Mouse (Mus musculus) thymus, postnatal 0 days (tissue): ENCODE results near the gene Hmcn1. TPM values are rescaled to one million over a fixed set of nuclear protein-coding genes. Genes with fewer than 3 reads are reported as not detected.

Experiments
- DNase-seq: peaks from one replicate; pipeline ENCODE4 v3.0.0-alpha.2; 2015; ENCODE audit warnings: low spot score
- polyA plus RNA-seq: library from polyadenylated mRNA; unstranded; fragments of >200 nt; fragmentation: Nextera tagmentation; extraction: Ambion mirVana; gene quantifications from 2 replicates; pipeline ENCODE4 v1.2.1, GENCODE M21; 2015

The Hmcn1 gene
- polyA plus RNA-seq, 1 experiment from 2014 or later = 0.29 TPM

DNA sequence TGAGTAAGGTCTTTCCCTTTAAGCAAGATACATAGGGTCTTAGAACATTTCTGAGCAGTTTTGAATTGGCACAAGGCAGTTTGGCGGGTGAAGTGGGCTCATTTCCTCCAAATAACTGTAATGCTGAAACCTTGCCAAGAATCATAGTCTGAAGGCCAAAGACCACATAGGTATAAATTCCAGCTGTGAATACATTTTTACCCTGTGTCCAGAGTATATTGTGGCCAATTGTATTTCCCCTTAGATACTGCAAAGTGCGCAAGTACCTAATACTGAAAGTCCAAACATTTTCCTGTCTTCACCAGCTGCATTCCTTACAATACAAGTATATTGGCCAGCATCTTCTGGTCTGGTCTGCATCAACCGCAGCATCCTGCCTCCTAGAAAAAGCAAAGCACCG lies 312.9 kb downstream of the Hmcn1 start:
- DNase-seq = no peak

DNA sequence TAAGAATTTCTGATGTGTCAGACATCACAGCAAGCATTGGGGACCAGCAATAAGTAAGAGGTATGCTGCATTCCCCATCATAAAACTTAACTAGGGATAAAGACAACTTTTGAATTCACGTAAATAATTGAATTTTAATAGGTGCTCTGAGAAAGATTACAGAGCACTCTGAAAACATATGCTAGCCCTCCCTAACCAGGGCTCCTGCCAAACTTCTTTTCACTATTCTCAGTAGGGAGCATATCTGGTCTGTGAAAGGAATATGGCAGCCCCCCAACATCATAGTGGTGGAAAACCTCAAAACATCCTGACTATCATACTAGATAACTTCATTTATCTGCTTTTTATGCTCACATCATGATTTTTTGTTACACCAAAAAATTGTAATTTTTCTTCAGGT lies 347.9 kb downstream of the Hmcn1 start:
- no peak for DNase-seq

DNA sequence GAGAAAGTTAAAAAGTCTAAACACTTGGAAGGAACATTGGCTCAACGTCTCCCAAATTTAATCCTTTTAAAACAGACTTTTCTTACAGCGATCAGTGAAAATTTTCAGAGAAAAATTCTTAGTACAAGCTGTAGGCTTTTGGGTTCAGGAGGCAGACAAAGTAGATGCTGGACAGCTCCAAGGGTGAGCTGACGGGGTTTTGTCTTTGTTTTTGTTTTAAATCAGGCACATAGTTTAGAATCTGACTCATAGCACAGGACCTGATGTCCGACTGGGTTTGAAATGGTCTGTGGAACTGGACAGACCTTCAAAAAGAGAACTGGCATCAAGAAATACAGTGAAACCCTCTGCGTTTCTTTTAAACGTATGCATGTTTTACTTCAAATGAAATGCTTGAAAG lies 353.7 kb downstream of the Hmcn1 start:
- DNase-seq = no peak

DNA sequence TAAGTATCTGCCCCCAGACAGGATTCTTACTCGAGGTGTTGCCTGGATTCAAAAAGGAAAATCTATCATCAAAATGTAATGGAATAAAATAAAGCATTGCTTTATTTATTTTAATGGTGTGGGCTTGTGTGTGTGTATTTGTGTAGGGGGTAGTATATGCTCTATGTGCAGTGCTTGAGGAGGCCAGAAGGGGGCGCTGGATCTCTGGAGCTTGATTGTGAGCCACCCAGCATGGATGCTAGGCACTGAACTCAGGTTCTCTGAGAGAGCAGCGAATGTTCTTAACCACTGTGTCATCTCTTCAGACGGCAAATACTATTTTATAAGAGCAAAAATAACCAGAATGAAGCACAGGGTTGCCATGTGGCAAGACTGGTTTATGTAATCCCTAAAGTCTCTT lies 360.7 kb downstream of the Hmcn1 start:
- DNase-seq = no peak

DNA sequence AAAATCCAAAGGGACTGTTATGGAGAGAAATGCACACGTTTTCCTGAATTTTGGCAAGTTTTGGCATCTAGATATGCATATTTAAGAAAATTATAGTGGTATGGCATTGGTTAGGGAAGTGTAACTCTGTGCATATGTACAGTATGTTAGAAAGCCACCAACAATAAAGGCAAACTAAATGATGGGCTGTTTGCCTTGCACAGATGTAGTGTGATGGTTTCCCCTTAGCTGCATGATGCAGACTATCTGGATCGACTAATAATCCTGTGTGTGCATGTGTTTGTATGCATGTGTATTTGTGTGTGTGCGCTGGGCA lies 361.4 kb downstream of the Hmcn1 start:
- no peak for DNase-seq

DNA sequence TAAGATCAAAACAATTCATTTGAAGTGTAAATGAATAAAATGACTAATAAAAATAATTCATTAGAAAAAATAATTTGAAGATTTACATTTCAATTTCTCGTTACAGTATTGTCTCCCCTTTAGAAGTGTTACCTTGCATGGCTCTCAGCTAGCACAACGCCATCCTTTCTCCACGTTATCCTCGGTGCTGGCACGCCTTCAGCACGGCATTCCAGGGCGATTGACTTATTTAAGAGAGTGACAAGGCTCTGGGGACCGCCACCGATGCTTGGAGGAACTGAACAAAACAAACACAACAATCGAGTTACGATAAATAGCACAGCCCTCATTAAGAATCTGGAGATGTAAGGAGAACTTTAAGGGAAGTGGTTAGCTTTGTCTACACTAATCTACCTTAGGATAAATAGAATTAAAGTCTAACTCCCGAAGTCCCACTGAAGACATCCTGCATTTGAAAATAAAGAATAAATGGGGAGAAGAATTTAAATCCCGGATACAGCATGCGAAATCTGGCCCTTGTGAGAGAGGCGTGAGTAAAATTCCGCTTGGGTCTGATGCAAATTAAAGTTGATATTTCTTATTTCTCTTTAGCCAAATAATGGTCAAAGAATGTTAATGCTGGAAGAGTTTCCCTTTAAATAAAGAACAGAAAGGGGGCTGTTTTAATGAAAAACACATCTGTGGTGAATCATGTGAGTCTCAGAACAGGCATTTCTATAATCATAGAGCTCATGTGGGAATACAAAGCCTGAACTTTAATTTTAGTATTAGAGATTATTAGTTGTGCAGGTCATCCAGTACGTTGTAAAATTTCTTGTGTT lies 362.0 kb downstream of the Hmcn1 start:
- DNase-seq = no peak

DNA sequence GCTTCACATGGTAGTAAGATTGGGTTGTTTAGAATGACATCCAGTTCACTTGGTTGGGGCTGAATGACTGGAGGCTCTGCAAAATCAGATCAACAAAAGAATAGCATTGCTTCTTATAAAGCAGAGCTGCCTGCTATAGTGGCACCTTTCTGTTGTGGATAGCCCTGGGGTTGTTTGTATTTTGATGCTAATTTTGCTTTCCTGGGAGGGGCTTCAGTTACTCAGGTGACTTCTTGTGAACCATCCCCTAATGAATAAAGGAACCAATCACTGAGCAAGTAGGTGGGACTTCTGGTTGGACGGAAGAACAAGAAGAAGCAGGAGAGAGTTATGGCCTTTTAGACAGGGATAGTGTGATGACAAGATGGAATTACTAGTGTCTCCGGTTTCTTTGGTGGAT lies 370.0 kb downstream of the Hmcn1 start:
- no peak for DNase-seq

DNA sequence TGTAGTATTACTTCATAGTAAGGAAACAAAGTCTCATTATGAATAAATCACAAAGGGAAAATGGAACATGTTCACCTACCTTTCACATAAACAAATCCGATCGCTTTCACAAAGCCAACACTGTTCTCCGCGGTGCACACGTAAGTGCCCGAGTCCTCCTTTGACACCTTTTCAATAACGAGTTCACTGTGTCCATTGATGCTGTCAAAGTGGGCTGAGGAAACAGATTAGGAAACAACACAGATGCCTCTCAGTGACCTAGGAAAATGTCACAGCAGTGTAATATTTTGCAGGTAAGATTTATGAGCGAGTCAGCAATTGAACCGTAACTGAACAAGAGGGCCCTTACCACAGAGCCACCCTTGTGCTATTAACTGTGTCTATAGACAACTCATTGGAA lies 382.7 kb downstream of the Hmcn1 start:
- no peak for DNase-seq

DNA sequence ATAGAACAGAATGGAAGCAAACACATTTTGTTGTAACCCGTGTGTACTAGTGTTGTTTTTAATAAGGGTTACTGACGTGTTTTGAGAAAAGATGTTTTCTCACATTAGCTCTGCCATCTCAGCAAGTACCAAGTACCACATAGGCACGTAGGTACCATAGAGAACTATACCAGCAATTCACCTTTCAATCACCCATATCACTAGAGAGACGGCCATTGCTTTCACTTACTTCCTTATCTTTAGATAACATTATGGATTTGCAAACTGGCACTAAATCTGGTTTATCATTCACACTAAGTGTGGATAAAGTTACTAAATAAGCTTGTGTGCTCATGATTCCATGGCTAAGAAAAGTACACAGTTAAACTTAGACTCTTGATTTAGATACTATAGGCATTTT lies 387.1 kb downstream of the Hmcn1 start:
- DNase-seq = no peak

DNA sequence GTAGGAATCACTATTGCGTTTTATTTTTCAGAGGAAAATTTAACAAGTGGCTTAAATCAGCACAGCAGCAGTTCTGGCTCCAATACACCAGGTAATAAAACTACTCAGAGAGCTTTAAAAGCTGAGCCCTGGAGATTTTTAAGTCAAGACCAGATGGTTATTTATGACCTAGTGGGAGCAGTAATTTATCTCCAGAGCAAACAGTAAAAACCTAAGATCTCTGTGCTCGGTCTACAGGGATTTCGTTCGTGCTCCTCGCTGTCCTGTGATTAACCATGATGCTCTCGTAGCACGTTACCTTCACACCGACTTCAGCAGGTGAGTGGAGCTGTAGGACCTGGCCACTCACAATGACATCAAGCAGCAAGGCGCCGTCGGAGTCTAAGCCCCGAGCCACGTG lies 399.6 kb downstream of the Hmcn1 start:
- no peak for DNase-seq

DNA sequence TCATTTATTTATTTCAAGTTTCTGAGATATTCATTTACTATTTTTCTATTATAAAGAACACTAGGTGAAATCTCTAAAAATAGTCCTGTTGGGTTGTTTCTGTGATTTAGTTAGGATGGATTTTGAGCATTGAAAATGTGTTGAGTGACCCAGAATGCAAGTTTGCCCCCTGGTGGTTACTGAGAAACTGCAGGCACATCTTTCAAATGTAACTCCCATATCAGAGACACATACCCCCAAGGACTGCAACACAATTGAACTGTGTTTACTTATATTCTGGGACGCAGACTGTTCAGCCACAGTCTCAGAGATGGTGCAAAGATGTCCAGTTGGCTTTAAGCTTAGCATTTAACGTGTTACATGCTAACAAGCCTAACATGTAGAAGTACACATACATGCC lies 402.0 kb downstream of the Hmcn1 start:
- DNase-seq = peak; percentile 10

DNA sequence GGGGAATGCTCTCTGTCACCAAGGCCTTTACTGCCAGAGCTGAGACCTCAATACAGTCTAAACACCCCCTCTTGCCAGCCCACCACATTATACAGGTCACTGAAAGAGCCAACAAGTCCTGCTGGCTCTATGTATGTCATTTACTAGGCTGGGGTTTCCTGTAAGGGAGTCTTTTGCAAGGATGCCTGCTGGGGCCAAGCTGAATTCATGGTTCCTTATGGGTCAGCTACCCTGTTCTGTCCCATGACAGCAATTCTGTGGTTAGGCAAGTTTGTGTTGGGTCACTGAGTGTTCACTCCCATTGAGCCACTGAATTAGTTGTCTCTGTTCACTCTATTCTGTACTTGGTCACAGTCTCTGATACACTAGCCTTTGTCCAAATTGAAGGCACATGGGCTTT lies 405.8 kb downstream of the Hmcn1 start:
- no peak for DNase-seq

DNA sequence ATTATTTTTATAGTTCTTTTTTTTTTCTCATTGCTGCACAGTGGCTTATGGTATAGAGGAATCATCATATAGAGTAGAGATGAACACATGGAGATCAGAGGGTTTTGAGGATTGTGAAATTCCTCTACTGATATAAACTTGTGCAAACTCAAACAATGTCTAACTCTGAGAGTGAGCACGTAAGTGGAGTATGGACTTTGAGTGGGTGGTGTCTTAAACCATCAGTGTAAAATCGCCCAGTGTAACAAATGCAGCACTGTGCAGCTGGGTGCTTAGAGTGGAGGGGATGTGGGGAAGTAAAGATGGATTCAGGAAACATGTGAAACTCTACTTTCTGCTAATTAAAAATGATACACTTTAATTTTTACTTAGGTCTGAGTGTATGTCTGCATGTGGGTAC lies 408.8 kb downstream of the Hmcn1 start:
- DNase-seq = no peak

DNA sequence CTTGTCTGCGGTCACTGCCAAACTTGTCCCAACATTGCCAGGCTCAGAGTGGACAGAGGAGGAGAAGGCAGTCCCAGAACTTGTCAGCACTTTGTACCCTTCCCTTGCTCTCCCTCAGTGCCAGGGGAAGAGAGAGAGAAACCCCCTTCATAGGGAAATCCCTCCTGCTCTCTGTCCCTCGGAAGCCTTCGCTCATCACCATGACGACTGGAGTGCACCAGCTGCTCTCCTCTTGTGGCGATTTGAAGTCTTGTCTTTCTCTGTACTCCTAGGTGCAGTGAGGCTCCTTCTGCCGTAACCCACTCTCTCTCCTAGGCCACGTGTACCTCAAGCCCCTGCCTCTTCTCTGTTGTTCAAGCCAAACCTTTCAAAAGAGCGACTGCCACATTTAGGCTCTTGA lies 409.5 kb downstream of the Hmcn1 start:
- DNase-seq = no peak

DNA sequence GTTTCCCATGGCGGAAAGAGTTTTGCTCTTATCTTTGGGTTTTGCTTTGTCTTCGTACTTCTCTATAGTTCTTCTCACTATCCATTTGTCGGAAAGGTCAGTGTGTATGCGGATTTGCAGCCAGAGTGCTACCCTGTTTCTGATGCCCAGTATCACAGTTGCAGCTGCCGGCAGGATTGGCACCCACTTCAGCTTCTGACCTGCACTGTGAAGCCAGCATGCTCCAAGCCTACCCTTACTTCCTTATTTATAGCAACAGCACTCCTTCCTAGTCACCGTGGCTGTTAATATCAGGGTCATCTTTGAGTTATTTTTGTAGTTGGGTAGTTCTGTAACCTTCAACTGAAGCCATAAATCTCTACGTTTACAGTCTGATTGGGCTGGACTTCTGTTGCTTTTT lies 412.7 kb downstream of the Hmcn1 start:
- DNase-seq = no peak

DNA sequence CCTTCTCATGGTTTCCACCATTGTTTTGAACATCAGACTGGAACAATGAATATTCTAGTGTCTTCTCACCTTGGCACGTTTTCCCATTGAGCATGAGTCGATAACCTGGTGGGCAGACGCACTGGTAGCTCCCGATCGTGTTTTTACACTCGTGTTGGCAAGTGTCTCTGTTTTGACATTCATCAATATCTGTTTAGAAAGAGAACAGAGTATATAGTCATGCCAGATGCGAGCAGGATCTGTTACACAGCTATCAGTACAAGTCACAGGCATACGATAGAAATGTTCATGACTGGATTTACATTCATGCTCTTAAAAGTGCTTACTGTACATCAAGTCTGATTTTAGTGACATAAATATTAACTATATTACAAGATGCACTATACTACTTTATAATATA lies 419.8 kb downstream of the Hmcn1 start:
- DNase-seq = no peak

DNA sequence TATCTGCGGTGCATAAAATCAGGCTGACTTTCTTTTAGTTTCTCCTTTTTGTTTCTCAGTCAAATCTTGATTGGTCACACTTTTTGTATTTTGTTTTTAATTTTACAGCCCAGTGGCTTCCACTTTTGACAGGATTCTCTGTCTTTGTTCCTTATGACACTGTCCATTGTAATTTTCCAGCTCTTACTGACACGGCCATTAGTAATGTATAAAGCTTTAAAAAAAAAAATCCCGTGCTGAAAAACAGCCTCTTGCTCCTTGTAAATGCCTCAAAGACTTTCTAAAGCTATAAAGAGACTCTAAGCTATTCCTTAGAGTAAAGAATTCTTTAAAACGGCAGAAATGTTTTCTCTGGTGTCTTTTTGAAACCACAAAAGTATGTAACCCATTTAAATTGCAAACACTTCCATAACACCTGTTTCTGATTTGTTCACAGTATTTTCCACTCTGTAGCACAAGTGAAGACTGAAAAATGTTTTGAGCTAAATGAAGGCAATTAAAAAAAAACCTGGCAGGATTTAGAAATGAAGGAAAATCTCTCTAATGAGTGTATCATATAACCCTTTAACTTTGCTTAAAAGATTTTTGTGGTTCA lies 422.6 kb downstream of the Hmcn1 start:
- no peak for DNase-seq

DNA sequence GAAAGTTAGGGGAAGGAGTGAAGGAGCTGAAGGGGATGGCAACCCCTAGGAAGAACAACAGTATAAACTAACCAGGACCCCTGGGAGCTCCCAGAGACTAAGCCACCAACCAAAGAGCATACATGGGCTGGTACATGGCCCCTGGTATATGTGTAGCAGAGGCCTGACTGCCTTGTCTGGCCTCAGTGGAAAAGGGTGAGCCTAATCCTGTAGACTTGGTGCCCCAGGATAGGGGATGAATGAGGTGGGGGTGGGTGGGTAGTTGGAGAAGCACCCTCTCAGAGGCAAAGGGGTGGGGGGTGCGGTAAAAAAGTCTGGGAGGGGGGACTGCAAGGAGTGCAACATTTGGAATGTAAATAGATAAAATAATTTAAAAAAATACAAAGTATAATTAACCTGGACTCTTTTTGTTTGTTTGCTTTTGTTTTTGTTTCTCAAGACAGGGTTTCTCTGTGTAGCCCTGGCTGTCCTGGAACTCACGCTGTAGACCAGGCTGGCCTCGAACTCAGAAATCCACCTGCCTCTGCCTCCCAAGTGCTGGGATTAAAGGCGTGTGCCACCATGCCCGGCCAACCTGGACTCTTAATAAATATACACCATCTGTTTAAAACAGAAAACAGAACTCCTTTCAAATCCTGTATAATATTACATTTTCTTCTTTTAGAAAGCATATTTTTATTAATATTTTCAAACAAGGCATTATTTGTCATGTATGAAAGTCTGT lies 423.3 kb downstream of the Hmcn1 start:
- DNase-seq = no peak

DNA sequence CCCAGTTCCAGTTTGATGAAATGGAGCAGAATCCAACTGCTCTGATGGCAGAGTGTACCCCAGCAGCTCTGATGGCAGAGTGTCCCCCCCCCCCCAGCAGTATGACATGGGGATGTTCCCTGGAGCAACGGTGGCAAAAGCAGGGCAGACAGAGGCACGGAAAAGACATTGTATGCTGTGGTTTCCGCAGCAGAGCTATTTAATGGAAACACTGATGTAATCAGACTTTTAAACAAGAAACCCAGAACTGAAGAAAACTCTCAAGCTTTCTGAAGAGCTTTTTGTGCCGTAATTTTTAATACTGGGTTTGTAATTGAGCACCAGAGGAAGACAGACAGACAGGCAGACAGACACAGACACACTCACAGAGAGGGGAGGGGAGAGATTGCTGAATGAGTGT lies 426.9 kb downstream of the Hmcn1 start:
- no peak for DNase-seq

DNA sequence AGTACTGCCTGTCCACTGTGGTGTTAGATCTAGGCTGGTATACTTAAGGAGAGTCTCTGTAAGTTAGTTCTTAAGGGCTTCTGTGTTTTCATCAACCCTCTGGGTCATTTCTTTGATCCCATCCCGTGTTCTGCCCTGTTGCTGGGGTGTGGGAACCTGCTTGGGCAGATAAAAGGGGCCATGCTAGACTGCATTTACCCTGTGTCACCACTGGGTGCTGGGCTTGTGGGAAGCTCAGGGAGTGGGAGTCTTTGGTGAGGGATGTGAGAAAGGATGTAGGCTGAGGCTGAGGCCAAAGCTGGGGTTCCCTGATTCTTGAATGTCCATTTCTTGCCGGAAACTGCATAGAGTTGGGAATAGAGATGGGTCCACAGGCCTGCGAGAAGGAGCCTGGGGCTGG lies 436.6 kb downstream of the Hmcn1 start:
- no peak for DNase-seq

DNA sequence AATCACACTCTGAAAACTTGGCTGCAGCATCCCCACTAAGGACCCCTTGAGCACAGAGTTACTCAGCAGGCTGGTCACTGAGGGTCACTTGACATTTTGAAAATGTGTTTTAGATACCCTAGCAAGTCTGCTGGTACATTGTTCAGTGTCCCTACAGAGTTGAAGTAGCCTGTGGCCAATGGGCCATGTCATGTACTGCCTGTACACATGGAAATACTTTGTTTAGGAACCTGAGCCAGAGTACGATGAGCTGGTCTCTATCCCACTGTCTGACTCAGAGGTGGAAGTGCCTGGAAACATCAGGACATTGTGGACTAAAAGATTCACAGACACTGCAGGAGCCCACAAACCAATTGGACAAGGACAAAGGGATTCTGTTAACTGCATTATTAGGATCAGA lies 441.8 kb downstream of the Hmcn1 start:
- DNase-seq = no peak

DNA sequence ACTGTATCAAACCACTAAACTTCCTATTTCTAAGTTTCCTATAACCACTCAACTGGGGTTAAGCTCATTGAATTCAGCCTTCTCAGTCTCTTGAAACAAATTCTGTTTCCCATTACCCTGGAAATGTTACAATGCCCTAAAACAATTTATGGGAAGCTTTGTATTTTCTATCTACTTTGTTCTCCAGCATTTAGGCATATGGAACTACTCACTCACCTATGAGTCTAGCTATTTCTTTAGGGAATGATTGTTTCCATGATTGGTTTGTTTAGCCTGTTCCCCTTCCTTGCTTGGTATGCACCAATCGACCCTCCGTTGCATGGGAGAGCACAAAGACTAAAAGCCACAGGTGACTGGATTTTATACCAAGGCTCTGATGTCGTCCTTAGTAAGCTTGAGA lies 446.8 kb downstream of the Hmcn1 start:
- DNase-seq = no peak

DNA sequence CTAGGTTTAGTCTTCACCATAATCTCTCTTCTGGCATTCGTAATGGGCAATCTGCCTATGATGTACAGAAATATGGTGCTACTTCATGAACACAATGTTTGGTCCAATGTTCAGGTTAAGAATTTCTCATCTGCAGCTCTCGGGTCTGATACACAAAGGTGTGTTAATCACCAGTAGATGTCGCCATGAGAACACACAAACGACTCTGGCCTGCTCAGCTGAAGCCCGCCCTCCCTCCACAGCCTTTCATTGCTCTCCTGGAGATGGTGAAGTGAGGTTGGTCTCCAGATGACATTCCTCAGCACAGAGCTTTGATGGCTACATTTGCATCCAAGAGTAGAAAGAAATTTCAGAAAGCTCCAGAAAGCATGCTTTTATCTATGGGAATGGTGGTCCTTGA lies 453.0 kb downstream of the Hmcn1 start:
- peak; percentile 33 for DNase-seq
